Mouse (Mus musculus) forebrain, postnatal 0 days (tissue): ENCODE measurements at regions not wholly inside any gene's neighbourhood (a gene's known extent, or its start where the extent isn't known, plus 50 kb on each side); places are given as distances from the start of the nearest gene placed in this dataset.

Source experiments
- ATAC-seq: fragments of 200-750 bp; cut with Nextera tagmentation; 2 replicates; pipeline ENCODE4 v1.8.0; 2017; ENCODE audit warnings: mild to moderate bottlenecking, moderate library complexity
- DNase-seq: peaks from one replicate; pipeline ENCODE4 v3.0.0-alpha.2; 2015
- H3K27ac ChIP-seq: fragments of 300-500 bp; sonication (generic); 2 replicates; pipeline ENCODE4 v1.5.1; 2014; ENCODE audit warnings: low read depth, mild to moderate bottlenecking, antibody characterized with exemption, low read length, moderate library complexity, mixed read lengths
- H3K27me3 ChIP-seq: fragments of 300-500 bp; sonication (generic); 2 replicates; pipeline ENCODE4 v1.6.1; 2014; ENCODE audit warnings: mild to moderate bottlenecking, low read length, mixed read lengths; ENCODE audit not compliant: insufficient read depth
- H3K36me3 ChIP-seq: fragments of 300-500 bp; sonication (generic); 2 replicates; pipeline ENCODE4 v1.6.1; 2014; ENCODE audit warnings: mild to moderate bottlenecking, moderate library complexity; ENCODE audit not compliant: insufficient read depth
- H3K4me1 ChIP-seq: fragments of 300-500 bp; sonication (generic); 2 replicates; pipeline ENCODE4 v1.6.1; 2014; ENCODE audit warnings: antibody characterized with exemption; ENCODE audit not compliant: insufficient read depth
- H3K4me2 ChIP-seq: fragments of 300-500 bp; sonication (generic); 2 replicates; pipeline ENCODE4 v1.6.1; 2014; ENCODE audit warnings: low read depth, mild to moderate bottlenecking, moderate library complexity
- H3K4me3 ChIP-seq: fragments of 300-500 bp; sonication (generic); 2 replicates; pipeline ENCODE4 v1.5.1; 2014; ENCODE audit warnings: low read depth, low read length, mixed read lengths
- H3K9ac ChIP-seq: fragments of 300-500 bp; sonication (generic); 2 replicates; pipeline ENCODE4 v1.6.1; 2014; ENCODE audit warnings: mild to moderate bottlenecking
- H3K9me3 ChIP-seq: fragments of 300-500 bp; sonication (generic); 2 replicates; pipeline ENCODE4 v1.6.1; 2016; ENCODE audit warnings: low read length
- CTCF ChIP-seq: sonication (generic); IDR thresholded peaks from 2 replicates; pipeline ENCODE4 v1.5.1; 2016; ENCODE audit warnings: antibody characterized with exemption, control low read depth, low read depth
- WGBS: fragments of 180-500 bp; shearing (Covaris S2); extraction: QIAGEN DNeasy Blood & Tissue Kit; methylation state at CpG from one replicate; pipeline ENCODE4 v1.1.7; 2014; 5-methylcytosine and 5-hydroxymethylcytosine counted together

DNA sequence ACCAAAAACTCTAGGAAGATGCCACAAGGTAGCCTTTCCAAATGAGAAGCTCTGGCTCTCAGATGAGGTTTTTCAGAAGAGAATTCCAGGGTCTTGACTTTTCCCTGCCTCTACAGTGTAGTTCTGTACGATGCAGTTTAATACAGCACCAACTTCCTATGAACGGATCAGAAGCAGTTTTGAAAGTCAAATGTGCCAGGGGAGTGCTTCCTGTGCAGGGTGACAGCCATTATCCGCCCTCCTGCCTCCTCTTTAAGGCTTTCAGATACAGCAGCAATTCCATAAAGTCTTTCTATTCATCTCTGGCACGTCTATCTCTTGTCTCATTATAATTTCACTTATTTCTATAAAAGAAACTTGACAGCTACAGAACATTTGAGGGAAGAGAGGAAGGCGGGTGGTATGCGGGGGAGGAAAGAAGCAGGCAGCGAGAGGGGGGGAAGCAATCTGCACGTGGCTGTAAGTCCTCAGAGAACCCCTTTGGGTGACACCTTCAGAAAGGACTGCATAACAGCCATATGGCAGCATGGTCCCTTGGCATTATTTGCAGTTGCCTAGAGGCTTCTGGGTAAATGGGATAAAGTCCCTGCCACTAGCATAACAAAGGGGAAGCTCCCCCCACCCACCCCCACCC, 224.9 kb upstream of the Celf2 start:
- TF ChIP-seq CTCF: no peak
- Histone ChIP-seq H3K4me2 (no peak overlapping the region), H3K4me1 (0 out of 2 replicates have a peak, but pooled peaks cover 4% of the 10 kb centered on the region), H3K9me3 (no peaks in the 10 kb centered on the region), H3K27me3 (no peaks in the 10 kb centered on the region), H3K9ac (no peak overlapping the region), H3K27ac (peak overlapping the region; percentile 82), H3K36me3 (no peaks in the 10 kb centered on the region), H3K4me3 (no peak overlapping the region)
- DNase-seq (peak; percentile 78), ATAC-seq (peak; percentile 94)
- 34% methylated on average over 8 of the region's 8 CpGs for WGBS

DNA sequence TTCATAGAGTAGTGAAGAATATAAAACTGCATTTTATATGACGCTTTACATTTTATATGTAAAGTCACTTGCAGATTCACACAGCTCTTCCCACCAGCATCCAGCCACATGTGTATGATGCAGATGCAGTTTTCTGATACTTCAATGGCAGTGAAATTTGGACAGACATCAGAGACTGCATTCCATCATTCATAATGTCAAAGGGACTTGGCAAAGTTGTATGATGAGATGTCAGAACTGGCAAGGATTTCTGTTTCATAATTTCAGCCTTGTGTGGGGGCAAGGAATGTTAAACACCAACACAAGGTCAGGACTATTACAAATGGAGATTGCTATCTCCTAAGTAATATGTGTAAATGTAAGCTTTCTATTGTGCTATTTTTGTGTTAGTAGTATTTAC, 221.6 kb upstream of the Celf2 start:
- H3K9me3 ChIP-seq: no peaks in the 10 kb centered on the region
- 0 out of 2 replicates have a peak, but pooled peaks cover 4% of the 10 kb centered on the region for H3K4me1 ChIP-seq
- no peak for TF ChIP-seq CTCF
- DNase-seq (no peak), ATAC-seq (no peak)
- H3K27ac ChIP-seq: no peak overlapping the region
- 78% methylated on average over 1 of the region's 1 CpGs for WGBS
- H3K4me3 ChIP-seq: no peak overlapping the region
- no peak overlapping the region for H3K4me2 ChIP-seq
- no peaks in the 10 kb centered on the region for H3K27me3 ChIP-seq
- no peak overlapping the region for H3K9ac ChIP-seq
- no peaks in the 10 kb centered on the region for H3K36me3 ChIP-seq

DNA sequence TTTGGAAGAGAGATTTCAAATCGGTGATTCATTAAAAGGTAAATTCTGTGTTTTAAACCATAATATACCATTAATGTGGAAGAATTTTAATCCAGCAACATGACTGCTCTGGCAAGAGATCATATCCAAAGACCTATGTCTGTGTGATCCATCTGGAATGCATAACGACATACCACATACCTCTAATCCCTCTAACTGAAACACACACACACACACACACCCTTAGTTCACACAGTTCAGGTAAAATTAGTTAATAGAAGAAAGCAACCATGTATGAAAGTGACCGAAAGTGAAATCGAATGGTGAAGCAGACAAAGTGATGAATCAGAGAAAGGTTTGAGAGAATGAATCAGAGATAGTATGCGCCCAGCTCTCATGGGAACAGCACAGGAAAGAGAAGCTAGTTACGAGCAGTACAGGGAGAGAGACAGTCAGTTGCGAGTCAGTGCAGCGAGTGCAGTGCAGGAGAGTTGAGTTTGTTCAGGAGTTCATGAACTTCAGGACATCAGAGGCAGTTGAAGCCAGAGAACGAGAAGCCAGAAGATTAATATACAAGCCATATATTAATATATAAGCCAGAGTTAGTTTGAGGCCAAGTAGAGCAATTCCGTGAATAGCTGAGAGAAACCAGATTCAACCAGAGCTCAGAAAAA, 213.0 kb upstream of the Celf2 start:
- Histone ChIP-seq H3K4me1 (no peaks in the 10 kb centered on the region), H3K27me3 (no peaks in the 10 kb centered on the region), H3K4me3 (no peak overlapping the region), H3K27ac (no peak overlapping the region), H3K9me3 (no peaks in the 10 kb centered on the region), H3K4me2 (no peak overlapping the region), H3K9ac (no peak overlapping the region), H3K36me3 (no peaks in the 10 kb centered on the region)
- no peak for ATAC-seq
- 87% methylated on average over 10 of the region's 10 CpGs for WGBS
- TF ChIP-seq CTCF: no peak
- no peak for DNase-seq

DNA sequence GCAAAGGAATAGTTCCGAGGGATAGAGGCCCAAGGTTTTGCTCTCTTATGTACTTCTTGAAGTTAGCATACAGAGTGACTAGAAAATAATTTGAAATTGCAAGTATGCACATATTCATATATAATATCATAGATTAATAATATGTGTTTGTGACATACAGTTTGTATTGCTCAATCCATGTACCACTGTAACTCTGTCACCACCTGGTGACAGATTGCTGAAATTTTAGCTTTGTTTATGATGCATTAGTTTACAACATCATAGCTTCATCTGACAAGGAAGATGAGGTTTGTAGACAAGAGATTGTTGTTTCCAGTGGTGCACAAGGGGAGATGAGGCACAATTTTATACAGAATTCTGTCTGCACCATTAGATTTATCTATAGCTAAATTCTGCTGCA, 201.7 kb upstream of the Celf2 start:
- H3K9ac ChIP-seq: no peak overlapping the region
- WGBS: 59% methylated on average over 1 of the region's 1 CpGs
- peak; percentile 43 for DNase-seq
- ATAC-seq: no peak
- no peak overlapping the region for H3K4me2 ChIP-seq
- no peaks in the 10 kb centered on the region for H3K4me1 ChIP-seq
- no peaks in the 10 kb centered on the region for H3K27me3 ChIP-seq
- H3K9me3 ChIP-seq: no peaks in the 10 kb centered on the region
- peak overlapping the region; percentile 73 for H3K27ac ChIP-seq
- no peaks in the 10 kb centered on the region for H3K36me3 ChIP-seq
- H3K4me3 ChIP-seq: no peak overlapping the region
- peak; percentile 57 for TF ChIP-seq CTCF

DNA sequence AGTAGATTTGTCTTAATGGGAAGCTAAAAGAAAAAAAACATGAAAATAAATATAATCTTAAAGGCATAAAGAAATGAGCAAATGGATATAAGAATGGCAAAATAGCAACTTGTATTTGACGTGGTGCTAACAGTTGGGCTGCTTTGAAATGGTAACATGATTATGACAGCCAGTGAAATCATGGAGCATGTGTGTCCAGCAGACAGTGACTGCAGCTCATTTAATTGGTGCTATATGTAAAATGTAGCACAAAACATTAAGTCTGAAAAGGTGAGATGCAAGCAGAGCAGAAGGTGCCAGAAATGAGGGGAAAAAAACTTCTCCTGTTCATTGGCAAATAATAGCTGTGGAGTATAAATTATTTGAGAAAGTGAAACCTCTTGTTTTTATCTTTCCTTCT, 201.1 kb upstream of the Celf2 start:
- Histone ChIP-seq H3K9me3 (no peaks in the 10 kb centered on the region), H3K4me1 (no peaks in the 10 kb centered on the region), H3K4me3 (no peak overlapping the region), H3K9ac (no peak overlapping the region), H3K4me2 (no peak overlapping the region), H3K27me3 (no peaks in the 10 kb centered on the region), H3K36me3 (no peaks in the 10 kb centered on the region), H3K27ac (peak overlapping the region; percentile 73)
- 46% methylated on average over 1 of the region's 1 CpGs for WGBS
- DNase-seq: peak; percentile 47
- TF ChIP-seq CTCF: no peak
- ATAC-seq: no peak

DNA sequence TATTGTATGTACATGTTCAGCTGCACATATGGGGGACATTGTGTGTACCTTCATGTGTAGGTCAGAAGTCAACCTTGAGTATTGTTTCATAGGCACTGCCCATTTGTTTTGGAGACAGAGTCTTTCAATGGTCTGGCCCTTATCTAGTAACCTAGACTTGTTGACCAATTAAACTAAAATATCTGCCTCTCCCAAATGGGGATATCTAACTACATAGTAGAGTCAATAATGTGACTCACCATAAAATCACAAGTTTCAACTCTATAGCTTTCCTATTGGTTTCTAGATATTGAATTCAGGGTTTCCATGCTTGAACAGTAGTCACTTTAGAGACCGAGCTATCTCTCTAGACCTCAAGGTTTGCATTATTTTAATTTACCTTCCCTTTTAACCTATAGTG, 174.0 kb upstream of the Celf2 start:
- 98% methylated on average over 1 of the region's 1 CpGs for WGBS

DNA sequence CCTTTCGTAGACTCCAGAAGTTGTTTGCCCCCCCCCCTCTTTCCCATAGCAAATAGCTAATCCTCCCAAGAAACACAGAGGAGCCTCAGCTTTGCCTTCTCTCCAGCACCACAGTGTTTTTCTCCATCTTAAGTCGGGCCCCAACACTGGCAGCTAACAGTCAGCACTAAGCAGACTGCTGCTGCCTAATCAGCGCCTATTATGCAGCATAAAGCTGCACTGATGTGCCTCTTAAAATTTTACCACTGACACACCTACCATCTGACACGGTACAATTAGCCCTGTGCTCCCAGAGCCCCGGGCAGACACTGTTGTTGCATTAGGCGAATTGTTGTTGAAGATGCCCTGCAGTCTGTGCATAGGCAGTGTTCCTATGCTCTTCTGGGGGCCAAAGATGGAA, 131.5 kb upstream of the Celf2 start:
- Histone ChIP-seq H3K4me1 (0 out of 2 replicates have a peak, but pooled peaks cover 4% of the 10 kb centered on the region), H3K9me3 (no peaks in the 10 kb centered on the region), H3K4me3 (no peak overlapping the region), H3K36me3 (no peaks in the 10 kb centered on the region), H3K9ac (no peak overlapping the region), H3K27ac (0 out of 2 replicates have a peak overlapping the region, but pooled peaks have one; percentile 9), H3K27me3 (no peaks in the 10 kb centered on the region), H3K4me2 (no peak overlapping the region)
- 43% methylated on average over 6 of the region's 6 CpGs for WGBS
- DNase-seq (no peak), ATAC-seq (peak; percentile 82)
- TF ChIP-seq CTCF: no peak

More for the DNA sequence above, 174.0 kb upstream of the Celf2 start:
- ATAC-seq: no peak
- H3K9ac ChIP-seq: no peak overlapping the region
- no peaks in the 10 kb centered on the region for H3K36me3 ChIP-seq
- H3K4me1 ChIP-seq: no peaks in the 10 kb centered on the region
- no peak overlapping the region for H3K27ac ChIP-seq
- no peaks in the 10 kb centered on the region for H3K27me3 ChIP-seq
- no peak overlapping the region for H3K4me3 ChIP-seq
- H3K9me3 ChIP-seq: no peaks in the 10 kb centered on the region
- H3K4me2 ChIP-seq: no peak overlapping the region
- no peak for DNase-seq
- no peak for TF ChIP-seq CTCF
